Mouse (Mus musculus) CH12.LX (cell line): Measurements from ENCODE around the gene Lrrfip1.

Experiments used
- BHLHE40 ChIP-seq: IDR thresholded peaks from 2 replicates; pipeline ENCODE4 v1.6.1; 2011; ENCODE audit warnings: mild to moderate bottlenecking, low read depth, low read length, improper control_type of control experiment
- CTCF ChIP-seq, 2 experiments: IDR thresholded peaks in 1 of 2; conservative IDR thresholded peaks in 1 of 2; 2 replicates each; pipeline ENCODE4 v1.5.1; 2011 to 2012; ENCODE audit warnings: low read depth in 2 of 2, low read length in 2 of 2, improper control_type of control experiment in 1 of 2, inconsistent platforms in 1 of 2, mild to moderate bottlenecking in 1 of 2, moderate library complexity in 1 of 2
- GABPA ChIP-seq: IDR thresholded peaks from 2 replicates; pipeline ENCODE4 v1.6.1; 2012; ENCODE audit warnings: low read depth, low read length, improper control_type of control experiment, inconsistent platforms; ENCODE audit not compliant: insufficient replicate concordance
- HCFC1 ChIP-seq: IDR thresholded peaks from 2 replicates; pipeline ENCODE4 v1.6.1; 2012; ENCODE audit warnings: low read depth, mild to moderate bottlenecking, inconsistent platforms, low read length, improper control_type of control experiment
- MAX ChIP-seq: IDR thresholded peaks from 2 replicates; pipeline ENCODE4 v1.6.1; 2011; ENCODE audit warnings: low read length, improper control_type of control experiment
- PAX5 ChIP-seq: IDR thresholded peaks from 2 replicates; pipeline ENCODE4 v1.6.1; 2012; ENCODE audit warnings: low read length, inconsistent platforms, mixed read lengths
- POLR2A ChIP-seq: IDR thresholded peaks from 2 replicates; pipeline ENCODE4 v1.6.1; 2011; ENCODE audit warnings: low read depth, mild to moderate bottlenecking, improper control_type of control experiment, low read length
- POLR2AphosphoS2 ChIP-seq: IDR thresholded peaks from 2 replicates; pipeline ENCODE4 v1.6.1; 2011; ENCODE audit warnings: low read depth, low read length, improper control_type of control experiment
- RAD21 ChIP-seq: IDR thresholded peaks from 2 replicates; pipeline ENCODE4 v1.6.1; 2011; ENCODE audit warnings: low read depth, mild to moderate bottlenecking, low read length, improper control_type of control experiment, moderate library complexity
- TCF12 ChIP-seq: IDR thresholded peaks from 2 replicates; pipeline ENCODE4 v1.6.1; 2014; ENCODE audit warnings: low read depth, mild to moderate bottlenecking, inconsistent platforms, low read length, improper control_type of control experiment
- USF1 ChIP-seq: IDR thresholded peaks from 2 replicates; pipeline ENCODE4 v1.6.1; 2014; ENCODE audit warnings: low read depth, mild to moderate bottlenecking, inconsistent platforms, low read length, improper control_type of control experiment
- ZMIZ1 ChIP-seq: IDR thresholded peaks from 2 replicates; pipeline ENCODE4 v1.6.1; 2012; ENCODE audit warnings: low read depth, mild to moderate bottlenecking, inconsistent platforms, low read length, improper control_type of control experiment

DNA sequence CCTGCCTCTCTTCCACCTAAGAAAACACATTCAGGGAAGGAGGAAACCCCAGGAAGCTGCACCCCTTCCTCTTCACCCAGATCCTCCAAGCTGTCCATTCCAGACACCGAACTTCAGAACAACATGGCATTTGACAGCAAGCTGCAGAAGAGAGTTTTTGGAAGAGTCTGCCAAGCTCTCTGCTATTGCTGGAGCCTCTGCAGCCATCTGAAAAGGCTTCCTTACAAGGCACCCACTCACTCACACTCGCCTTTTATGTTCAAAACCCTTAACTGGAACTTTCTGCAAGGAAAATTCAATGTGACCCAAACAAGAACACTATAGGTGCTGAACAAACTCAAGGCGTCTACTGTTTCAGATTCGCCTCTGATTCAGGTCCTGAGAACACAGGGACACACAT is 29.9 kb upstream of the Lrrfip1 start:
- TF ChIP-seq USF1 (no peak), CTCF (conservative IDR thresholded peaks at IDR 0.05 in 1 of 2, IDR thresholded peaks at IDR 0.05 in 1 of 2; ENCODE audit: low read depth in 2 of 2, low read length in 2 of 2) (no peak), POLR2AphosphoS2 (no peak), TCF12 (no peak), POLR2A (no peak), HCFC1 (no peak), ZMIZ1 (no peak), RAD21 (no peak), BHLHE40 (no peak), PAX5 (no peak), GABPA (no peak), MAX (no peak)
